Mouse (Mus musculus): ENCODE results near the gene Crtc2. TPM values are rescaled to one million over a fixed set of nuclear protein-coding genes. Genes with fewer than 3 reads are reported as not detected.

Gene Crtc2
- polyA plus RNA-seq, 1 experiment: 34.3 TPM

DNA sequence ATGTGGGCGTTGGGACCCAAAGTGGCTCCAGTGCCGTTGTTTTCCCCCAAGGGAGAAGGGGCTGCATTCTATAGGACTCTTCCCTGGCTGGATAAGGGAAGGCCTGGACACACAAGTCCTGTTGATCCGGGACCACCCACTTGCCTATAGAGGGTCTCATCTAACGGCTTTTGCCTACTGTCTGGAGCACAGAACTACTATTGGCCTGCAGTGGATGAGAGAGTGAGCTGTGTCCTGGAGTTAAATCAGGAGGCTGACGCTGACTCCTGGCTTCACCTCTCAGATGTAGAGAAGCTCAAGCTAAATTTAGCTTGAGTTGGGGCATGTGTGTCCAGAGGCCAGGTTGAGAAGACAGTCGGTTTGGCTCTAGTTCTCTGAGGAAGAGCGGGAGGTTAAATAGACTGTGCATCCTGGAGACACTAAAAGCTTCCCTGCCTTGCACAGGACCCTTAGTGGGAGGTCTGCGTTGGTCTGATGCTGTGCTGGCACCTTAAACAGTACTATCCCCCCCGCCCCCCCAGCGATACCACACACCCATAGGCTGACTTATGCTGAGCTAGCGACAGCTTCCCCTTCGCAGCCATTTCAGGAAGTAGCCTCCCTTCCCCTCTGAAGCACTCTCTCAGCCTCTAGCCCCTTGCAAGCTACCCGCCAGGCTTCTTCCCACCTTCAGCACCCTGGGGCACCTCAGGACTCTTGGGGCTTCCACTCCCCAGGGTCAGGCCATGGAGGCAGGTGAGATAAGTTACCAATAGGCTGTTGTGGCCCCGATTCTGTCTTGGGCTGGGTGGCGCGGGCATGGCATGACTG, 12.2 kb downstream of the Crtc2 start:
- Histone ChIP-seq H3K27ac (ENCODE audit: insufficient read depth, low read length) (peak overlapping the region; percentile 91), H3K4me1 (ENCODE audit: control insufficient read depth, insufficient read depth, low read length) (no peaks in the 10 kb centered on the region), H3K4me3 (ENCODE audit: insufficient read depth, low read length) (peak overlapping the region; percentile 52)
- TF ChIP-seq POLR2A (IDR thresholded peaks at IDR 0.05; ENCODE audit: low read depth, low read length) (peak; percentile 24; the same call in 1 of the 2 replicates), CTCF (IDR thresholded peaks at IDR 0.05; ENCODE audit: borderline replicate concordance, insufficient read depth, low read length) (no peak)

GRCm38 (mm10) chr3:90266901-90267775, 13.2 kb downstream of the Crtc2 start:
- no peak overlapping the region; the same call in 1 of the 2 replicates for H3K27ac ChIP-seq (ENCODE audit: insufficient read depth, low read length)
- no peaks in the 10 kb centered on the region for H3K4me1 ChIP-seq (ENCODE audit: control insufficient read depth, insufficient read depth, low read length)
- H3K4me3 ChIP-seq (ENCODE audit: insufficient read depth, low read length): no peak overlapping the region
- no peak for TF ChIP-seq POLR2A (IDR thresholded peaks at IDR 0.05; ENCODE audit: low read depth, low read length)

GRCm38 (mm10) chr3:90268190-90268589, 14.2 kb downstream of the Crtc2 start:
- no peaks in the 10 kb centered on the region for H3K4me1 ChIP-seq (ENCODE audit: control insufficient read depth, insufficient read depth, low read length)
- H3K27ac ChIP-seq (ENCODE audit: insufficient read depth, low read length): no peak overlapping the region
- TF ChIP-seq POLR2A (IDR thresholded peaks at IDR 0.05; ENCODE audit: low read depth, low read length) (no peak), CTCF (IDR thresholded peaks at IDR 0.05; ENCODE audit: borderline replicate concordance, insufficient read depth, low read length) (no peak)
- no peak overlapping the region for H3K4me3 ChIP-seq (ENCODE audit: insufficient read depth, low read length)

- no peak overlapping the region for H3K27ac ChIP-seq (ENCODE audit: insufficient read depth, low read length)
- H3K4me3 ChIP-seq (ENCODE audit: insufficient read depth, low read length): no peak overlapping the region
- TF ChIP-seq CTCF (IDR thresholded peaks at IDR 0.05; ENCODE audit: borderline replicate concordance, insufficient read depth, low read length) (no peak), POLR2A (IDR thresholded peaks at IDR 0.05; ENCODE audit: low read depth, low read length) (no peak)
- H3K4me1 ChIP-seq (ENCODE audit: control insufficient read depth, insufficient read depth, low read length): no peaks in the 10 kb centered on the region
Measured at GRCm38 (mm10) chr3:90268971-90269370, 15.0 kb downstream of the Crtc2 start.

DNA sequence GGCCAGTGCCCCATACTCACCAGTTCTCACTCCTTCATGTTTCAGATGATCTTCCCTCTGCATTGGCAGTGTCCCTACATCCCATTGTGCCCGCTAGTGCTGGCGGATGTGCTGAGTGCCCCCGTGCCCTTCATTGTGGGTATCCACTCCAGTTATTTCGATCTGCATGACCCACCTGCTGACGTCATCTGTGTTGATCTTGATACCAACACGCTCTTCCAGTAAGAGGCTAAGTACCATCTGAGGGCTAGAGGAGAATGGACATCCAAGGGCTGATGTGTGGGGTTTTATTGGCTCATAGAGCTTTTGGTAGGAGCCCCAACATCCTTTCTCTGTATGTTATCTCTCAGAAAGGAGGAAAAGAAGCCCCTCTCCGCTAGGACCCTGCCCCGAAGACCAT, 16.8 kb downstream of the Crtc2 start:
- TF ChIP-seq POLR2A (IDR thresholded peaks at IDR 0.05; ENCODE audit: low read depth, low read length) (no peak), CTCF (IDR thresholded peaks at IDR 0.05; ENCODE audit: borderline replicate concordance, insufficient read depth, low read length) (no peak)
- no peak overlapping the region for H3K27ac ChIP-seq (ENCODE audit: insufficient read depth, low read length)
- H3K4me3 ChIP-seq (ENCODE audit: insufficient read depth, low read length): no peak overlapping the region
- H3K4me1 ChIP-seq (ENCODE audit: control insufficient read depth, insufficient read depth, low read length): no peaks in the 10 kb centered on the region

GRCm38 (mm10) chr3:90272170-90272569, 18.2 kb downstream of the Crtc2 start:
- H3K27ac ChIP-seq (ENCODE audit: insufficient read depth, low read length): no peak overlapping the region
- no peaks in the 10 kb centered on the region for H3K4me1 ChIP-seq (ENCODE audit: control insufficient read depth, insufficient read depth, low read length)
- no peak overlapping the region for H3K4me3 ChIP-seq (ENCODE audit: insufficient read depth, low read length)
- TF ChIP-seq POLR2A (IDR thresholded peaks at IDR 0.05; ENCODE audit: low read depth, low read length) (no peak), CTCF (IDR thresholded peaks at IDR 0.05; ENCODE audit: borderline replicate concordance, insufficient read depth, low read length) (no peak)

GRCm38 (mm10) chr3:90273855-90274254, 19.9 kb downstream of the Crtc2 start:
- no peaks in the 10 kb centered on the region for H3K4me1 ChIP-seq (ENCODE audit: control insufficient read depth, insufficient read depth, low read length)
- no peak overlapping the region for H3K4me3 ChIP-seq (ENCODE audit: insufficient read depth, low read length)
- H3K27ac ChIP-seq (ENCODE audit: insufficient read depth, low read length): no peak overlapping the region
- TF ChIP-seq POLR2A (IDR thresholded peaks at IDR 0.05; ENCODE audit: low read depth, low read length): no peak
- TF ChIP-seq CTCF (IDR thresholded peaks at IDR 0.05; ENCODE audit: borderline replicate concordance, insufficient read depth, low read length): no peak

GRCm38 (mm10) chr3:90275286-90275685, 21.3 kb downstream of the Crtc2 start:
- no peaks in the 10 kb centered on the region for H3K4me1 ChIP-seq (ENCODE audit: control insufficient read depth, insufficient read depth, low read length)
- no peak overlapping the region for H3K4me3 ChIP-seq (ENCODE audit: insufficient read depth, low read length)
- no peak for TF ChIP-seq CTCF (IDR thresholded peaks at IDR 0.05; ENCODE audit: borderline replicate concordance, insufficient read depth, low read length)
- TF ChIP-seq POLR2A (IDR thresholded peaks at IDR 0.05; ENCODE audit: low read depth, low read length): no peak
- H3K27ac ChIP-seq (ENCODE audit: insufficient read depth, low read length): no peak overlapping the region

GRCm38 (mm10) chr3:90276858-90277257, 22.9 kb downstream of the Crtc2 start:
- Histone ChIP-seq H3K4me3 (ENCODE audit: insufficient read depth, low read length) (no peak overlapping the region), H3K27ac (ENCODE audit: insufficient read depth, low read length) (no peak overlapping the region)
- no peak for TF ChIP-seq POLR2A (IDR thresholded peaks at IDR 0.05; ENCODE audit: low read depth, low read length)
- TF ChIP-seq CTCF (IDR thresholded peaks at IDR 0.05; ENCODE audit: borderline replicate concordance, insufficient read depth, low read length): no peak

DNA sequence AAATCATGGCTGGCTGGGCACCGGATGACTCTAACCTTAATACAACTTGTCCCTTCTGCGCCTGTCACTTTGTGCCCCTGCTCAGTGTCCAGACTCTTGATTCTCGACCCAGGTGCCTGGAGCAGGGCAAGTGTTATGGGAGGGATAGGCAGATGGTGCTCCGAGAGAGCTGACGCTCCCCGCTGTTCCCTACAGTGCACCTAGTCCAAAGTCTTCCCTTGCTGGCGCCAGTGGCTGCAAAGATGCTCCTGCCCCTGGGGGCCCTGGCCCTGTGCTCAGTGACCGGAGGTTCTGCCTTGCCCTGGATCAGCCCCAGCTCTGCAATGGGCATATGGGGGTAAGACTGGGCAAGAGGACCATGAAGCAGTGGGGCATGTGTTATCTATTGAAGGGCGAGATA, 23.8 kb downstream of the Crtc2 start:
- H3K4me1 ChIP-seq (ENCODE audit: control insufficient read depth, insufficient read depth, low read length): no peaks in the 10 kb centered on the region
- no peak overlapping the region for H3K27ac ChIP-seq (ENCODE audit: insufficient read depth, low read length)
- TF ChIP-seq POLR2A (IDR thresholded peaks at IDR 0.05; ENCODE audit: low read depth, low read length) (no peak), CTCF (IDR thresholded peaks at IDR 0.05; ENCODE audit: borderline replicate concordance, insufficient read depth, low read length) (no peak)
- no peak overlapping the region for H3K4me3 ChIP-seq (ENCODE audit: insufficient read depth, low read length)

More at GRCm38 (mm10) chr3:90276858-90277257, 22.9 kb downstream of the Crtc2 start:
- H3K4me1 ChIP-seq (ENCODE audit: control insufficient read depth, insufficient read depth, low read length): no peaks in the 10 kb centered on the region
